ENCODE assay signal across 18 mouse cellular contexts in the genomic region with DNA sequence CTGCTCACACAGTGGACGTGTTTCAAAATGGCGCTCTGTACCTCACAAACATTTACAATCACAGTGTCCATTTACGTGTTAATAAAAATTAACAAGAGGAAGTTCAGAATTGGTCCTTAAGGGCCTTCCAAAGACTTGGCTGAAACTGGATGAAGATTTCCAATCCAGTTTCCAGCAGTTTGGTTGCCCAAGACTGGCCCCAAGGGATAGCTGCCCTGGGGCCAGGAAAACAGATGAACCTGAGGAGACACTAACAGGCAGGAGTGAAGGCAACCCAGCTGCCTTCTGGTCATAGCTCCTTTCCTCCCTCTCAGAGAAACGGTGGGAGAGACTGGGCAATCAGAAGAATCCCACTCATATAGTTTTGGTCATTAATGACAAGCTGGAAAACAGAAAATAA.
"Had no signal": no experiment of that assay in that cellular context is flagged by ENCODE, and none has a peak within 500 bp of the region (broad histone marks: within the 10 kb centered on the region; RNA-seq: fewer than 3 reads in every experiment).

No protein-coding gene starts in this region.

- H3K4me3 ChIP-seq: lung, embryonic 15.5 days; megakaryocyte, embryonic 14.5 days; midbrain, embryonic 13.5 days; midbrain, embryonic 15.5 days; neural tube, embryonic 12.5 days had no signal

- DNase-seq: lung, adult 2 months; lung, postnatal 14 days; lung, postnatal 36 days; right cerebral cortex, adult 18-20 months; right cerebral cortex, postnatal 25 days; right cerebral cortex, postnatal 4 days; spleen, adult 18-20 months; thymus, adult 18-20 months; thymus, postnatal 14 days; thymus, postnatal 36 days had no signal

- H3K27me3 ChIP-seq: lung, embryonic 15.5 days; midbrain, embryonic 15.5 days; neural tube, embryonic 12.5 days had no signal

- H3K36me3 ChIP-seq: lung, embryonic 15.5 days; midbrain, embryonic 13.5 days; midbrain, embryonic 15.5 days; neural tube, embryonic 12.5 days had no signal

- ATAC-seq: lung, postnatal 0 days; midbrain, embryonic 13.5 days; midbrain, embryonic 15.5 days had no signal

- H3K9me3 ChIP-seq: lung, embryonic 15.5 days; midbrain, embryonic 13.5 days; midbrain, embryonic 15.5 days; neural tube, embryonic 12.5 days had no signal

- H3K9ac ChIP-seq: lung, embryonic 15.5 days; midbrain, embryonic 13.5 days; midbrain, embryonic 15.5 days; neural tube, embryonic 12.5 days had no signal

- H3K4me2 ChIP-seq: lung, embryonic 15.5 days; midbrain, embryonic 11.5 days; midbrain, embryonic 13.5 days; midbrain, embryonic 15.5 days; neural tube, embryonic 12.5 days had no signal

- H3K27ac ChIP-seq: lung, embryonic 15.5 days; macrophage; midbrain, embryonic 13.5 days; midbrain, embryonic 15.5 days; neural tube, embryonic 12.5 days had no signal

- H3K4me1 ChIP-seq: lung, embryonic 15.5 days; megakaryocyte, embryonic 14.5 days had no signal
